Mouse (Mus musculus): Measurements from ENCODE around the gene Chd1.

GRCm38 (mm10) chr17:15761191-15761590, 56.4 kb downstream of the Chd1 start:
- TF ChIP-seq EP300 (IDR thresholded peaks at IDR 0.05; ENCODE audit: low read depth), result no peak
- no peak for TF ChIP-seq CTCF (IDR thresholded peaks at IDR 0.05; ENCODE audit: low read depth)
